Mouse (Mus musculus): ENCODE measurements around the gene Samd14. TPM values are rescaled to one million over a fixed set of nuclear protein-coding genes. Genes with fewer than 3 reads are reported as not detected.

Samd14 gene
- 62.9 and 91.4 TPM in 2 replicates for polyA plus RNA-seq (2012; rRNA removed)

GRCm38 (mm10) chr11:95009629-95010014 lies at the start of gene Samd14:
Gene Samd14 (plus strand): TSS chr11:95009879.

GRCm38 (mm10) chr11:94967419-94967818 lies 42.3 kb upstream of the Samd14 start, which contains the start of gene Hils1:
Gene Hils1 (plus strand): TSS chr11:94967593.

DNA sequence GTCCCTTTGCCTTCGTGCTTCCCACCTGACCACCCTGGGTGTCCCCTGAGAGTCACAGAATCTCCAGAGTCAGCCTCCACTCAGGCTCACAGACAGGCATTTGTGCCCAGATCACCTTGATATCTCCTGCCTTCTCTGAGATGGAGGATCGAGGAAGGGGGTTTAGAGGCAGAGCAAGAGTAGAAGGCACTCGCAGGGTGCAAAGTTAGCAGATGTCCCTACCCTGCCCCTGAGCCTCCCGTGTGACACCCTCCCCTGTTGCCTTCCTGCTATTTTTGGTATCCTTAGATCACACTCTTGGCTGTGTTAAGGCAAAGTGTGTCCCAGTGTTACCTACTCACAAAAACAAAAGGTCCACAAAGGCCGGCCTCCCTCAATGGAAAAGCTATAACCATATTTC lies 33.5 kb upstream of the Samd14 start, which contains the start of gene Sgca:
TSS of gene Sgca (minus strand) at position 129 of the 400 bp plus-strand sequence.

DNA sequence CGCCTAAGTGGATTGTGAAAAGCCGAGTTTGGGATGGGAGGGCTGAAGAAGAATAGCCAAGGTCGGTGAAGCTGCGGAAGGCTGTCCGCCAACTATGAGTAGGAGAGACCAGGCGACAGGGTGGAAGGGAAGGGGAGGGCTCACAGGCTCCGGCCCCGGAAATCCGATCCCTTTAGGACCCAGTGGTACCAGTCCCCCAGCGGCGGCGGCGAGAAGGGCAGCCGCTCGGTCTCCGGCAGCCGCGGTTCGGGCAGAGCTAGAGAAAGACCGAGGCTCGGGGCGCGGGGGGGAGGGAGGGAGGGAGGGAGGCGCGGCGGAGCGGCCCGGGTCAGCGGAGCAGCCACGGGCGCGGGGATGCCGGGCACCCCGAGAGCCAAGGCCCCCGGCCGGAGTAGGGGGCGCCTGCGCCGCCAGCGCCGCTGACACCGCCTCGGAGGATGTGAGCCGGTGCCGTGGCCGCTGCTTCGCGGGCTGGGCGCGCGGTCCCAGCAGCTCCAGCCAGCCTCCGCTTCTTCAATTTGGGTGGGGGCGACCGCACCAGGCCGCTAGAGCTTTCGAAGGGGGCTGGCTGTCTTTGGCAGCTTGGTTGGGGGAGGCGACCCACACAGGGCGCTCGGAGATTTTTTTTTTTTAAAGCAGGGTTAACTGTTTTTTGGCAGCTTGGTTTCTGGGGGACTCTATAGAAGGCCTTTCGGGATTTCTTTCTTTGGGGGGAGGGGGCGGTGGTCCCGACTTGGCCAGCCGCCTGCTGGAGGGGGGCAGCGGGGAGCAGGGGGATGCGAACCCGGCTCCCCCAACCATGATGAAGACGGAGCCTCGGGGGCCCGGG lies 18.7 kb upstream of the Samd14 start, which contains the start of gene Ppp1r9b:
TSS of gene Ppp1r9b (plus strand) at position 287 of the 829 bp plus-strand sequence.

DNA sequence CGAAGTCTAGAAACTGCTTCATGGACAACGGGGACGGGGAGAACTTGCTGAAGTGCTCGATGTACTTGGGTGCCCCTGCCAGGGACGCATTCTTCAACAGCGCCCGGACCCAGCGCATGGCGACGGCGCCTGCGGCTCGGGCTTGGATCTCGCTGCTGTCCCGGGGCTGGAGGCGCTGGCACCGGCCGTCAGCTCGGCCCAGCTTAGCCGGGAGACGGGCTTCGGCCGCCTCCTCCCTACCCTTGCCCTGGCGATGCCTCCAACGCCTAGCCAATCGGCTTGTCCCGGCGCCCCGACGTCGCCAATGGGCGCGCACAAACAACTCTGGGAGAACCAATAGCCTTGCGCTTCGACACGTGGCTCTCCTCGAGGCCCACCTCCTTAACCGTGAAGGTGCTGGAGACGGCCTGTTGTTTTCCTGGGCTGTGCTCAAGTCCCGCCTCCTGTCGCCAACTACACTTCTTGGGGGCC lies 31.5 kb downstream of the Samd14 start, which contains the start of gene Pdk2:
TSS of gene Pdk2 (minus strand) at position 216 of the 471 bp plus-strand sequence.

Other genes with a start within 250 kb of the Samd14 start
- gene Tmem92, start 227.2 kb upstream of the Samd14 start, polyA plus RNA-seq (2012; rRNA removed) = not detected in 2 replicates
- 110 and 166 TPM in 2 replicates for gene Col1a1, start 73.7 kb upstream of the Samd14 start, polyA plus RNA-seq (2012; rRNA removed)
- gene Hils1, start 42.3 kb upstream of the Samd14 start, polyA plus RNA-seq (2012; rRNA removed) = not detected in 2 replicates
- gene Sgca, start 33.6 kb upstream of the Samd14 start, polyA plus RNA-seq (2012; rRNA removed) = 0.14 and 5.2 TPM in 2 replicates
- gene Ppp1r9b, start 18.8 kb upstream of the Samd14 start, polyA plus RNA-seq (2012; rRNA removed) = 42.8 and 62.9 TPM in 2 replicates
- 6.2 and 13.6 TPM in 2 replicates for gene Pdk2, start 31.5 kb downstream of the Samd14 start, polyA plus RNA-seq (2012; rRNA removed)
- gene Itga3, start 66.9 kb downstream of the Samd14 start, polyA plus RNA-seq (2012; rRNA removed) = 6.0 and 9.3 TPM in 2 replicates
- 0.54 and 2.3 TPM in 2 replicates for gene Dlx3, start 110.2 kb downstream of the Samd14 start, polyA plus RNA-seq (2012; rRNA removed)
- gene Dlx4, start 136.4 kb downstream of the Samd14 start, polyA plus RNA-seq (2012; rRNA removed) = 0.53 TPM in 1 of 2 replicates, not detected in the other